Mouse (Mus musculus): ENCODE results near the gene Klhl8. TPM values are rescaled to one million over a fixed set of nuclear protein-coding genes. Genes with fewer than 3 reads are reported as not detected.

Gene Klhl8
- polyA plus RNA-seq, 1 experiment = 0.06 TPM

DNA sequence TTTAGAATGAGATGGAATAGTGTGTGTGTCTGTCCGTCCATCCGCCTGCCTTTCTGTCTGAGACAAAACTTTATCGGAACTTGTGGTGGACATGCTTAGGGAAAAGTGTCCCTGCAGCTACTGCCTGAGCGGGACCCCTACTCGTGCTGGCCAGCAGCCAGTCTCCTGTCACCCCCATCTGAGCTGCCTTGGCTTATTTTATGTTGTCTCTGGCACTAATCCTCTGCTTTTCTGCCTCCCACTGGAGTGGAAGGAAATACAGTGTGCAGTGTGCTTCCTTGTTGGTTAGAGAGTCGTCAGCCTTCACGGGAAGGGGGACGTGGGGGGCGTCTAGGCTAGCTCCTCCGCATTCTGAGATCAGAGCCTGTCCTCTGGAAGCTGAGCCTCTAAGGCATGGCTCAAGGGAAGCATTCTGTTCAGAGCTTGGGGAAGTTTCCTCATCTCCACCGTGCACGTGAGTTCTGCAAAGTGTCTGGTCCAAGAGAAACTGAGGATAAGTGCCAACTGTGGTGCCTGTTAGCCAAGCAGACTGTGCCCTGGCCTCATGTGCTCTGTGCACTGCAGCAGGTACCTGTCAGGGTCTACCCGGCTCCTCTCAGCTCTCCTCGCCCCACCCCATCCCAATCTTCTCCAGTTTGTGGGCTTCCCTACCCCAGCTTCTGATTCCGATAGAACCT lies 75.5 kb downstream of the Klhl8 start:
- no peak for TF ChIP-seq GATA1 (IDR thresholded peaks at IDR 0.05; ENCODE audit: low read length)

DNA sequence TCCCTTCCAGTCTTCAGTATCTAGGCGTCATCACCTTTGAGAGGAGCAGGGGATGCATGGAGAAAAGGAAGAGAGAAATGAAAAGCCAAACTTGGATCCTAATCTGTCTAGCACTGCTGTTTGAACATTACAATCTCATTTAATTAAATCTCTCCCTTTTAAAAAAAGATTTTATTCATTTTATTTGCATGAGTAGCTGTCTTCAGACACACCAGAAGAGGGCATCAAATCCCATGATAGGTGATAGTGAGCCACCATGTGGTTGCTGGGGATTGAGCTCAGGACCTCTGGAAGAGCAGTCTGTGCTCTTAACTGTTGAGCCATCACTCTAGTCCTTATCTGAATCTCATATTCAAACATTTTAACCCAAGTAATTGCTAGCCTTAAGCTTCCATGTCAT lies 80.2 kb downstream of the Klhl8 start:
- TF ChIP-seq GATA1 (IDR thresholded peaks at IDR 0.05; ENCODE audit: low read length) = no peak

DNA sequence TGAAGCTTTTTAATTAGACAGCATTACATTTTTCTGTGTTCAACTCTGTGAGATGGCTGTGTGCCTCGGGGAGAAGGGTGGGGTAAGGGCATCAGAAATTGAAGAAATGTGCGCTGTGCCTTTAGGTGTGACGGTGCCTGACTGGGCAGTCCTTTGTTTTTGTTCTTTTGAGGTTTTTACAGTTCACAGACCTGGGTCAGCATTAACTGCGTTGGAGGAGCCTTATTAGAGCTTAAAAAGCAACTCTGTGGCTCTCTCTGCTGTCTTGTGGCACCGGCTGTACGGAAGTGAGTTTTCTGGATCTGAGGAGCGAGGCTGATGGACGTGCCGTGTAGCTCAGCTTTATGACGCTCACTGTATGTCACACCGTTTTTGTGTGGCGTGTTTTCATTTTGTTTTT lies 81.9 kb downstream of the Klhl8 start:
- TF ChIP-seq GATA1 (IDR thresholded peaks at IDR 0.05; ENCODE audit: low read length) = no peak

DNA sequence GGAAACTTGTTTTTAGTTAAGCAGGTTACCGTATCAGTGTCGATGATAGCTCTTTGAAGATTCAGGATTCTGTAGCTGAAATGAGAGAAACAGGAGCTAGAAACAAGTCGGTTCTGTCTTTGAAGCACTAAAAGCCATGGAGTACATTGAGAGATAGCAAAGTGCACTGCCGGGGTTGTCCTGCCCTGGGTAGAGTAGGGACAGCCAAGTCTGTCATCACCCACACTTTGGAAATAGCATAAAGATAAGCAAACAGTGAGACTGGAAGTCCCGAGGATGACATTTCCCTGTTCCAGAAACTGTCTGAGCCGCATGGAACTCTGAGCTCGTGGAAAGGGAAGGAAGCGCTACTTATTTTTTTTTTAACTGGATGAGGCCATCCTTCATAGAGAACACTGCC lies 82.3 kb downstream of the Klhl8 start:
- TF ChIP-seq GATA1 (IDR thresholded peaks at IDR 0.05; ENCODE audit: low read length) = no peak

DNA sequence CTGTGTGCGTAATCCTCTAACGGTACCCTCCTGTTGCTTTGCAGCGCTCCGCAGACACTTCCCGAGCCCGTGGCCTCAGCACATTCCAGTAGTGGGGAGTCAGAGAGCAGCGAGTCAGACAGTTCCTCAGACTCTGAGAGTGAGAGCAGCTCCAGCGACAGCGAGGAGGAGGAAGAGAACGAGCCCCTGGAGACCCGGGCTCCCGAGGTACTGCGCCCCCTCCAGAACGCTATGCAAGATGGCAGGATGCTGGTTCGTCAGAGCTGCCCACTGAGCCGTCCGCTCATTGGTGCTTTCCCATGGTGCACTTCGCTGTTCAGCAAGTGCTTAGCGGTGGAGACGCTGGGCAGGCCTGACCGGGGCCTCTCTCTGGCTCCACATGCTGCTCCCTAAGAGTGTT lies 82.8 kb downstream of the Klhl8 start:
- no peak for TF ChIP-seq GATA1 (IDR thresholded peaks at IDR 0.05; ENCODE audit: low read length)

DNA sequence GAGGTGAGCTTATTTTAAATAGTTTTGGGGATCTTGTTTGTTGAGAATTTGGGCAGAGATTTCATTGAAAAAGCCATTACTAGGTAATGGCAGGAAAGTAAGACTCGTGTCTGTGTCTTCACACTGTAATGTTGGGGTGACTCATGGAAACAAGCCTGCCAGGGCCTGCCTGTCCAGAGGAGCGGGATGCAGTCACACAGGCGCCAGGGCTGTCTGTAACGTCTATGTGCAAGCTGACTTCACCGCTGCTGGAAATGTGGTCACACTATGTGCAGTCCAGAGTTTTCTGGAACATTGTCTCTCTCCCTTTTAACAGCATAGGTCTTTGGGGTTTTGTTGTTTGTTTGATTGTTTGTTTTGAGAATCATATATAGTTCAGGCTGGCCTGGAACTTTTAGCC lies 88.1 kb downstream of the Klhl8 start:
- TF ChIP-seq GATA1 (IDR thresholded peaks at IDR 0.05; ENCODE audit: low read length) = no peak

DNA sequence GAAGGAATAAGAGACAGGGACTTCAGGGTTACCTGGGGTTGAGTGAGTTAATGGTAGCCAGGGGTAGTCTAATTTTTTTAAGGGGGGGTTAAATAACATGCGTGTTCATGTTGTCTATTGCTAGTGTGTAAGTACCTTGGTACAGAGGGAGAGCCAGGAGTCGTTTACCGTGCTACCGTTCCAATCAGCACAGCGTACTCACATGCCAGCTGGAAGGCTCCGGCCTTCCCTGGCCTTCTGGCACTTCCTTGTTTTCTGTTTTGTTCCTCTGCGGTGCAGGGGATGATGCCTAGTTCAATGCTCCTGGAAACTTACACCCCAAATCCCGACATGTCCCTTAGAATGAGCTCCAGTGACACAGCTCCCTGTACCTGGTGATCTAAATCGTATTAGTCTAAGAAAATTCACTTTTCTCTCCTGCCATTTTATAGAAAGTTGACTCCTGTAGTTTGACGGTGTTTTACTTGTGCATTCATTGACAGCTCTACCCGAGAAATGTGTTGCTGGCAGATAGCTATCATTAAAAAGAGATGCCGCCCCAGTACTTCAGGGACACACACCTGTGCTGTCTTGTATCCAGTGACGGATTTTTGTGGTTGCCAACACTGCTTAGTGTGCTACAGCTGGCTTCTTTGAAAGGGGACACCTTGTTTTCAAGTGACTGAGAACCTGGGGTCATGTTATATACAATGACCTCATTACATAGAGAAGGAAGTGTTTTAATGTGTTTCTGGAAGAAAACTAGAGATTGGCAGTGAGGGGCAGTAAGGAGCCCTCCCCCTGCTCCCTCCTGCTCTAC lies 89.4 kb downstream of the Klhl8 start:
- no peak for TF ChIP-seq GATA1 (IDR thresholded peaks at IDR 0.05; ENCODE audit: low read length)

DNA sequence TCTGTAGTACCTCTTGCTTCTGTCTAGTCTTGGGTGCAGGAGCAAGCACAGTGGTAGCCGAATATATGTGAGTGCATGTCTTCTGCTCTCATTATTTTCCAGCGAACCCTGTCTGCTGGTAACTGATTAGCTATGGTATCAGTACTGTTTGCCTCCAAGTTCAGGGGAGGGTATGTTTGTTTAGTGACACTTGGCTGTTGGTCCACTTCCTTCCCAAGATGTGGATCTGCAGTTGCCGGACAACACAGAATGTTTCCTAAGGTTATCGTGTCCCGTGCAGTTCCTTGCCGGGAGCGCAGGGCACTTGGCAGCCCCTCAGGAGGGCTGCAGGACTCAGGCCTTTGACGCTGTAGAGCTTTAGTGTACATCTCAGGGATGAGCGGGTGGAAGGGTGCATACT lies 90.0 kb downstream of the Klhl8 start:
- no peak for TF ChIP-seq GATA1 (IDR thresholded peaks at IDR 0.05; ENCODE audit: low read length)

DNA sequence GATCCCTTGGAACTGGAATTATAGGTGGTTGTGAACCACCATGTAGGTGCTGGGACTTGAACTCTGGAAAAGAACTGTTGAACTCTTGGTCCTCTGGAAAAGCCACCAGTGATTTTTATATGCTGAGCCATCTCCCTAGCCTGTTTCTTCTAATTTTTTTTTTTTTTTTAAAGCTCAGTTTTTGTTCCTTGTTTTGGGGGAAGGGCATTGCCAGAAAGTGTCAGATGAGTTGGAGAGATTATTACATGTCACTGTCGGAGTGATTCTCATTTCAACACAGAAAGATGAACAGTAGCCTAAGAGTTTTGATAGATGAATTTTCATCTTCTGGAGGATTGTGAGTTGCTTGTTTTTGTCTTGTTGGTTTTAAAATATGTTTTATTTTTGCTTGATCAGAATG lies 91.4 kb downstream of the Klhl8 start:
- TF ChIP-seq GATA1 (IDR thresholded peaks at IDR 0.05; ENCODE audit: low read length) = no peak

DNA sequence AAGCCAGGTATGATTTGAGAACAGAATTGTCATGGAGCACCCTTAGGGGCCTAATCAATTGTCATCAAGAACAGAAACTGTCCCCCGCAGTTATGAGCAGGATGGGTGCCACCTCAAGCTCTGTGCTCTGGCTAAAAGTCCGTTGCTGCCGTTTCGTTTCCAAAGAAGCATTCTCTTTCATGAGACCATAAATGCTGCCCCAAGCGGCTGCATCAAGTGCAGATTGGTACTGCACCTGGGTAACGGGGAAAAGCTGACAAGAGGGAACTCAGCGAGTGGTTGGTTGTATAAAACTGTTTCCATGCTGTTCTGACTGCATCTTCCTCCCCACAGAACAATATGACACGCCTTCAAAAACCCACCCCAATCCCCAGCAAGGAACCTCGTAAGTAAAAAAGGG lies 92.5 kb downstream of the Klhl8 start:
- no peak for TF ChIP-seq GATA1 (IDR thresholded peaks at IDR 0.05; ENCODE audit: low read length)

DNA sequence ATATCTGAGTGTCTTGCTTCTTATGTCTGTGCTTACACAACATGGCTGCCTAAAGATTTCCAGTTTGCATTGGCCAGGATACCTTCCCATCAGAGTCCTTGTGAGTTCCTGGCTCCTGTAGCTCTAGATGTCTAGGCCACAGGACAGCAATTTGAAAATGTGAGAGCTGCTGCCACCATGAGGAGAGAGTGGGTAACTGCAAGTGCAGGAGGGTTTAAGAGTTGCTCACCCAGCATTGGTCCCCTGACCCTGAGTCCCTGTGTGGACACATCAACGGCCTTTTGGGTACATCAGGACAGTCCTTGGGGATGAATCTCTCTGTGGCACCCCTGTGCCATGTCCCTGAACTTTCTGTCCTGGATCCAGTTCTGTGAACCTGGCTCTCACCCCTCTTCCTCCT lies 93.3 kb downstream of the Klhl8 start:
- TF ChIP-seq GATA1 (IDR thresholded peaks at IDR 0.05; ENCODE audit: low read length) = no peak

DNA sequence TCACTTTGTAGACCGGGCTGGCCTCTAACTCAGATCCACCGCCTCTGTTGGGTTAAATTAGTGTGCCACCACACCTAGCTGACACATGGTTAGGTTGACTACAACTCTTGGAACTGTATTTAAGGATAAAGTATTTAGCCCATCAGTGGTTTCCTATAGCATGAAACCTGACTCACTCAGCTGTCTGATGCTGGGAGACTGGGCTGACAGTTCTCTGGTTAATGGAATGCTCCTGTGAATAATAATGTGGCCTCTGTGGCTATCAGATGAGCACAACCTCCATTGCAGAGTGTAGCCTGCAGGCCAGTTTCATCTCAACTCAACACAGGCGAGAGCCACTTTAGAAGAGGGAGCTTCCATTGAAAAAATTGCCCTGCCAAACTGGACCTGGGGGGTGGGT lies 94.3 kb downstream of the Klhl8 start:
- no peak for TF ChIP-seq GATA1 (IDR thresholded peaks at IDR 0.05; ENCODE audit: low read length)

DNA sequence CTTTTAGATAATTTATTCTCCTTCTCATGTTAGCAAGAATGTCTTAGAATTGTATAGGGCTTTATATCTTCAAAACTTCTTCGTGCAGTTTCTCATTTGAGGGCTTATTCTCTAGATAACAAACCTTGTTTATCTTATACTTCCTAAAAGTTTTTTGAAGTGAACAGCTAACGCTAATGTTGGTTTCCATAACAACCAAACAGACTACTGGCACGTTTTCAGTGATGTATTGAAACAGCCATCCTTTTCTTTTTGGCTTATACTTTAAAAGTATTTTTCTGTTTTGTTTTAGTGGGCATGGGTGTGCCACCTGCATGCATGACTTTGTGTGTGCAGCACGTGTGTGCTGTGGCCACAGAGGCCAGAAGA lies 95.8 kb downstream of the Klhl8 start:
- no peak for TF ChIP-seq GATA1 (IDR thresholded peaks at IDR 0.05; ENCODE audit: low read length)

DNA sequence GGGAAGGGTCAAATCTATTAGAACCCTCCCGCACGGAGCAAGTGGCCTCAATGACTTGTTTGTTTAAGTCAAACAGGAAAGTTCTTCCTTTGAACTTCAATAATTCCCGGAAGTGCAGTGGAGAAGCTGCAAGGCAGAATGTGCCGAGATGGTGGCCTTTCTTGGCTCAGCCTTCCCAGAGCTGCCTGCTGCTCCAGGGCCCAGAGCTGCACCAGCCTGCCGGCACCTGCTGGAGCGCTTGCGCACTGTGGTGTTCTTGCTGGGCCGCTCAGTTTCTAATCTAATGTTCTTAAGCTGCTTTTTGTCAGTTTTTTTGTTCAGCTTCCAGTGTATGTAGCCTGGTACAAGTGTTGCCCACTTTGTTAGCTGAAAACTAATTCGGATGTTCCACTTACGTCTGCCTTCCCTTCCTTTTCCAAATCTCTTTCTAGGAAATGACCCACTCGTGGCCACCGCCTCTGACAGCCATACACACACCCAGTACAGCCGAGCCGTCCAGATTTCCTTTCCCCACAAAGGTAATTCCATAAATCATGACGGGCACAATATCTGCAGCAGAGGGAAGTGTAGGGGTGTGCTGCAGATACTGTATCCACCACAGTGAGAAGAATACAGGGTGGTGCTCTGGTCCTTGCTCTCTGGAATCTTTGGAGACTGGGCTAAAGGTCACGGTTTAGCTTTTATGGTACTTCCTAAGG lies 96.4 kb downstream of the Klhl8 start:
- no peak for TF ChIP-seq GATA1 (IDR thresholded peaks at IDR 0.05; ENCODE audit: low read length)

DNA sequence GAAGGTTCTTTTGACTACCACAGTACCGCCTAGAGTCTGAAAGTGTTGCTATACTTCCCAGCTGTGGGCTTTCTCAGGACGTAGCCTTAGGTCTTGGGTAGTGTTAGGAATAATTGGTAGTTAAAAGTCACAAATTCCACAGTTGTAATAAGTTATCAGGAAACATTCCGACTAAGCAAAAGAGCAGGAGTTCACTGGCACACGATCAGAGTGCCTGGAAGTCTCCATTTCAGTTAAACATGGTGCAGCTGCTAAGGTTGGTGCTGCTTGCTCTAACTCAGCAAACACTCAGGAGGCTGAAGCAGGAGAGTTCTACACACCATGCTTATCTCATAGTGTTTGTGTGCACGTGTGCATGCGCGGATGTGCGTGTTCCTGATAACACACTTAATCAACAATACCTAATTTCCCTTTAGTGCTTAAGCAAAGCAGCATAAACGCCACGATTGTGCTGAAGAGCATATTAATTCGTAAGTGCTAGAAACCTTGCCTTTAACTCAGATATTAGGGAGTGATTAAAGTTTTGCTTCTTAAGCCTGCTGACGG lies 97.0 kb downstream of the Klhl8 start:
- no peak for TF ChIP-seq GATA1 (IDR thresholded peaks at IDR 0.05; ENCODE audit: low read length)

DNA sequence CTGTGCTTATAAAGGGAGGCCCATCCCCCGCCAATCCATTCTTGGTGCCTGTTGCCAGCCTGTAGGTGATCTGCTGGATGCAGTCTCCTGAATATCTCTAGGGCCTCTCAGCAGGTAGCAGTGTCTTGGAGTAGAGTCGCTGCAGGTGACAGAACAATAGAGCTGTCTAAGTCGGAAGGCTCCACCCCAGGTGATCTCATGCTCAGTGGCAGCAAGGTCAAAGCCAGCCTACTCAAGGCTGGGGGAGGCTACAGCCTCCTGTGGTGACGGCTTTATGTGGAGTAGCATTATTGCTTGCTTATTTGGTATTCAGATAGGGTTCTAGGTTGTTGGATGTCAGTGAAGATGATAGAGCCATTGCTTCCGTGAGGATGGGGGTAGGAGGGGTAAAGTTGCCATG lies 97.8 kb downstream of the Klhl8 start:
- TF ChIP-seq GATA1 (IDR thresholded peaks at IDR 0.05; ENCODE audit: low read length) = no peak

Other genes starting within 250 kb of the Klhl8 start
- 55.1 and 57.8 TPM in 2 replicates for gene Aff1, start 218.9 kb downstream of the Klhl8 start, polyA plus RNA-seq (2012)
- not detected in 2 replicates for gene Hsd17b13, start 66.2 kb upstream of the Klhl8 start, polyA plus RNA-seq (2012)
- gene Hsd17b11, start 110.7 kb upstream of the Klhl8 start, polyA plus RNA-seq (2012) = 0.58 and 0.67 TPM in 2 replicates
- gene Nudt9, start 135.0 kb upstream of the Klhl8 start, polyA plus RNA-seq (2012) = 180 and 216 TPM in 2 replicates
- gene Gm17660, start 166.3 kb upstream of the Klhl8 start, polyA plus RNA-seq (2012) = not detected in 2 replicates
- gene Sparcl1, start 202.5 kb upstream of the Klhl8 start, polyA plus RNA-seq (2012) = not detected in 2 replicates

All from G1E-ER4 (cell line).